Mouse (Mus musculus): ENCODE measurements around the gene Bahcc1. TPM values are rescaled to one million over a fixed set of nuclear protein-coding genes. Genes with fewer than 3 reads are reported as not detected.

Gene Bahcc1
- total and polyA plus RNA-seq, 2 experiments = 1.2 to 3.4 TPM

GRCm38 (mm10) chr11:120303119-120303518, 70.4 kb downstream of the Bahcc1 start:
- TF ChIP-seq CTCF (IDR thresholded peaks at IDR 0.05; ENCODE audit: low read depth, low read length) = no peak
- no peak for TF ChIP-seq POLR2A (IDR thresholded peaks at IDR 0.05; ENCODE audit: extremely low read depth, insufficient read depth, low read length)
- no peaks in the 10 kb centered on the region for H3K27me3 ChIP-seq (ENCODE audit: control insufficient read depth, insufficient read depth, low read length)
- H3K4me3 ChIP-seq (ENCODE audit: insufficient read depth, low read depth, low read length) = no peak overlapping the region
- no peaks in the 10 kb centered on the region for H3K79me2 ChIP-seq (ENCODE audit: control insufficient read depth, insufficient read depth, low read length)
- no peak overlapping the region for H3K9ac ChIP-seq (ENCODE audit: low read depth, low read length)
- peaks cover 10% of the 10 kb centered on the region for H3K4me1 ChIP-seq (ENCODE audit: control insufficient read depth, insufficient read depth, low read length)
- WGBS = 92% methylated on average over 9 of the region's 9 CpGs
- no peak overlapping the region for H3K27ac ChIP-seq (replicated peaks; ENCODE audit: insufficient read depth, low read depth, low read length)
- H3K36me3 ChIP-seq (ENCODE audit: control insufficient read depth, insufficient read depth, low read length) = no peaks in the 10 kb centered on the region
- no peak for DNase-seq (ENCODE audit: extremely low read depth, low read depth, low spot score)

DNA sequence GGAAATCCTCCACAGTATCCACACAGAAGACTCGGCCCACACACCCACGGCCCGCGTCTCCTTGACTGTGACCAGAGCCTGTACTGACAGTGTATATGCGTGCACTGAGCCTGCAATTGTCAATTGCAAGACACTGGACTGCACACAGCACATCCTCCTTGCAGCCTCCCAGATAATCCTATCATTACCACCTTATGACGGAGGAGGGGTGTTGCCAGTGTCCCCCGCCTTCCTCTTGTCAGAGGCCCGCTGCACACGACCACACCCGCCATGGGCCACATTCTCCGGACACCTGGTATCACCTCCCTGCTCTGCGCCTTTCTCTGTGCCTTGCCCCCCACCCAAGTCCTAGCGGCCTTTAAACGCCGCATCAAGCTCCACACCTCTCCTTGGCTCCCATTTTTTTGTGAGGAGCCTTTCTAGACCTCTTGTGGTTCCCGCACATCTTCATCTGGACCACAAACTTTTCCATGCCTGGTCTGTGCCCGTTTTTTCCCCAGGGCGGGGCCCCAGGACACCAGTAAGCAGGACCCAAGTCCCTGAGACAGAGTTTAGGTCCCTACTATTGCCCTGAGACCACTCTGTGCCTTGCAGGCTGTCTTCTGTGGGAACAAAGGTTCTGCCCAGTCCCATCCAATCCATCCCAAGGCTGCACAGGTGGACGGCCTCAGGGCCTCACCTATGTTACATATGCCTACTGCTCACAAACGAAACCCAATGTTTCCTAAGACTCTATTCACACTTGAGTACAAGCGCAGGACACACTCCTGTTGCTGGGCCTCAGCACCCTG, 71.0 kb downstream of the Bahcc1 start:
- no peak for TF ChIP-seq CTCF (IDR thresholded peaks at IDR 0.05; ENCODE audit: low read depth, low read length)
- TF ChIP-seq POLR2A (IDR thresholded peaks at IDR 0.05; ENCODE audit: extremely low read depth, insufficient read depth, low read length) = no peak
- peaks cover 10% of the 10 kb centered on the region for H3K4me1 ChIP-seq (ENCODE audit: control insufficient read depth, insufficient read depth, low read length)
- H3K9ac ChIP-seq (ENCODE audit: low read depth, low read length) = no peak overlapping the region
- no peaks in the 10 kb centered on the region for H3K27me3 ChIP-seq (ENCODE audit: control insufficient read depth, insufficient read depth, low read length)
- no peaks in the 10 kb centered on the region for H3K79me2 ChIP-seq (ENCODE audit: control insufficient read depth, insufficient read depth, low read length)
- 95% methylated on average over 21 of the region's 21 CpGs for WGBS
- no peaks in the 10 kb centered on the region for H3K36me3 ChIP-seq (ENCODE audit: control insufficient read depth, insufficient read depth, low read length)
- no peak overlapping the region for H3K4me3 ChIP-seq (ENCODE audit: insufficient read depth, low read depth, low read length)
- H3K27ac ChIP-seq (replicated peaks; ENCODE audit: insufficient read depth, low read depth, low read length) = no peak overlapping the region
- no peak for DNase-seq (ENCODE audit: extremely low read depth, low read depth, low spot score)

DNA sequence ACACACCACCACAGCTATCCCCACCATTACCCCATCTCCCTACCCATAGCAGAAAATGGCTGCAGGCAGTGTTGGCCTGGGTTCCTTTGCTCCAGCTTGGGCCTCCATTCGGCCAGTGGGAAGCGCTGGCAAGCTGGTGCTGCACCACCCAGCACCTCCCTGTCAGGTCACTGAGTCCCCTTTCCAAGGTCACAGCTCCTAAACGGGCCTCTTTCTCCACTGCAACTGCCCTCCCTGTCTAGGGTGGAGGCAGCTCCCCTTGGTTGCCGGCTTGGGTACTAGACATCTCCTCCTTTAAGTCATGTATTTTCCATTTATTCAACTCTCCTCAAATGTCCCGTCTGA, 71.6 kb downstream of the Bahcc1 start:
- no peaks in the 10 kb centered on the region for H3K79me2 ChIP-seq (ENCODE audit: control insufficient read depth, insufficient read depth, low read length)
- no peak overlapping the region for H3K9ac ChIP-seq (ENCODE audit: low read depth, low read length)
- WGBS = 62% methylated on average over 5 of the region's 5 CpGs
- no peak overlapping the region for H3K27ac ChIP-seq (replicated peaks; ENCODE audit: insufficient read depth, low read depth, low read length)
- no peak for DNase-seq (ENCODE audit: extremely low read depth, low read depth, low spot score)
- H3K27me3 ChIP-seq (ENCODE audit: control insufficient read depth, insufficient read depth, low read length) = no peaks in the 10 kb centered on the region
- H3K36me3 ChIP-seq (ENCODE audit: control insufficient read depth, insufficient read depth, low read length) = no peaks in the 10 kb centered on the region
- H3K4me3 ChIP-seq (ENCODE audit: insufficient read depth, low read depth, low read length) = no peak overlapping the region
- TF ChIP-seq POLR2A (IDR thresholded peaks at IDR 0.05; ENCODE audit: extremely low read depth, insufficient read depth, low read length) = no peak
- no peak for TF ChIP-seq CTCF (IDR thresholded peaks at IDR 0.05; ENCODE audit: low read depth, low read length)
- H3K4me1 ChIP-seq (ENCODE audit: control insufficient read depth, insufficient read depth, low read length) = peaks cover 10% of the 10 kb centered on the region

DNA sequence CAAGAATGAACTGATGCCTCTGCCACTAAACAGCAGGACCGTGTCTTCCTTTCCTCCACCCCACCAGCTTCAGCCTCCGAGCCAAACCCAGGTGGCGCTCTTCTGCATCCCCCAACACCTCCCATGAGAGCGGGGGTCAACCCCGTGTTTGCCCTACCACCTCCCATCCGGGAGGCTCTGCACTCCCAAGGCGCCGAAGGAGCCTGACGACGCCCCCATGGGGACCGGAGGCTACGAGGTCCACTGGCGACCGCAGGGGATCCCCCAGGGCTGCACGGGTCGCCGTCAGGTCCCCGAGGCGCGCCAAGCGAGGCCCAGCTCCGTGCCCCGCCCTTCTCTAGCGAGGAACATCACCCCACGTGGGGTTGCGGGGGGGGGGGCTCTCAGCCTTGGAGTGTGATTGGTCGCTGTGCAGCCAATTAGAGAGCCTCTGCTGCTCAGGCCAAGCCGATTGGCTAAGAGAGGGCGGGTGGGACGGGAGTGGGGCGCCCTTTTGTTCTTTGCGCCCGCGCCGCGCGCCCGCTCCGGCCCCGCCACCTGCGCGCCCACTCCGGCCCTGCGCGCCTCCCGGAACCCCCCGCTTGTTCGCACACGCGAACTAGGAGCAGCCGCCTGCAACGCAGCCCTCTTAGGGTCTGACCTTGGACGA, 72.3 kb downstream of the Bahcc1 start:
- peak overlapping the region; percentile 87 for H3K27ac ChIP-seq (replicated peaks; ENCODE audit: insufficient read depth, low read depth, low read length)

GRCm38 (mm10) chr11:120305535-120306365, 73.0 kb downstream of the Bahcc1 start:
- WGBS = 27% methylated on average over 15 of the region's 15 CpGs

More for the DNA sequence above, 72.3 kb downstream of the Bahcc1 start:
- Histone ChIP-seq H3K4me3 (ENCODE audit: insufficient read depth, low read depth, low read length) (peak overlapping the region; percentile 85), H3K27me3 (ENCODE audit: control insufficient read depth, insufficient read depth, low read length) (no peaks in the 10 kb centered on the region), H3K9ac (ENCODE audit: low read depth, low read length) (peak overlapping the region; percentile 91), H3K4me1 (ENCODE audit: control insufficient read depth, insufficient read depth, low read length) (peaks cover 10% of the 10 kb centered on the region), H3K36me3 (ENCODE audit: control insufficient read depth, insufficient read depth, low read length) (no peaks in the 10 kb centered on the region), H3K79me2 (ENCODE audit: control insufficient read depth, insufficient read depth, low read length) (no peaks in the 10 kb centered on the region)
- TF ChIP-seq CTCF (IDR thresholded peaks at IDR 0.05; ENCODE audit: low read depth, low read length) (peak; percentile 45; the same call in 1 of the 2 replicates), POLR2A (IDR thresholded peaks at IDR 0.05; ENCODE audit: extremely low read depth, insufficient read depth, low read length) (peak; percentile 47; the same call in 1 of the 2 replicates)
- under 1% methylated on average over 53 of the region's 53 CpGs for WGBS
- peak; percentile 83 for DNase-seq (ENCODE audit: extremely low read depth, low read depth, low spot score)

More at GRCm38 (mm10) chr11:120305535-120306365, 73.0 kb downstream of the Bahcc1 start:
- Histone ChIP-seq H3K27me3 (ENCODE audit: control insufficient read depth, insufficient read depth, low read length) (no peaks in the 10 kb centered on the region), H3K4me1 (ENCODE audit: control insufficient read depth, insufficient read depth, low read length) (peaks cover 10% of the 10 kb centered on the region), H3K36me3 (ENCODE audit: control insufficient read depth, insufficient read depth, low read length) (no peaks in the 10 kb centered on the region), H3K27ac (replicated peaks; ENCODE audit: insufficient read depth, low read depth, low read length) (peak overlapping the region; percentile 87), H3K4me3 (ENCODE audit: insufficient read depth, low read depth, low read length) (peak overlapping the region; percentile 85), H3K79me2 (ENCODE audit: control insufficient read depth, insufficient read depth, low read length) (no peaks in the 10 kb centered on the region), H3K9ac (ENCODE audit: low read depth, low read length) (peak overlapping the region; percentile 91)
- TF ChIP-seq POLR2A (IDR thresholded peaks at IDR 0.05; ENCODE audit: extremely low read depth, insufficient read depth, low read length) (no peak), CTCF (IDR thresholded peaks at IDR 0.05; ENCODE audit: low read depth, low read length) (no peak)
- peak; percentile 35 for DNase-seq (ENCODE audit: extremely low read depth, low read depth, low spot score)

Data from liver, adult 2 months (tissue).